Mouse (Mus musculus): ENCODE measurements around the gene Adk. TPM values are rescaled to one million over a fixed set of nuclear protein-coding genes. Genes with fewer than 3 reads are reported as not detected.

The Adk gene
- polyA plus RNA-seq, 1 experiment from 2014 or later = 135 TPM

DNA sequence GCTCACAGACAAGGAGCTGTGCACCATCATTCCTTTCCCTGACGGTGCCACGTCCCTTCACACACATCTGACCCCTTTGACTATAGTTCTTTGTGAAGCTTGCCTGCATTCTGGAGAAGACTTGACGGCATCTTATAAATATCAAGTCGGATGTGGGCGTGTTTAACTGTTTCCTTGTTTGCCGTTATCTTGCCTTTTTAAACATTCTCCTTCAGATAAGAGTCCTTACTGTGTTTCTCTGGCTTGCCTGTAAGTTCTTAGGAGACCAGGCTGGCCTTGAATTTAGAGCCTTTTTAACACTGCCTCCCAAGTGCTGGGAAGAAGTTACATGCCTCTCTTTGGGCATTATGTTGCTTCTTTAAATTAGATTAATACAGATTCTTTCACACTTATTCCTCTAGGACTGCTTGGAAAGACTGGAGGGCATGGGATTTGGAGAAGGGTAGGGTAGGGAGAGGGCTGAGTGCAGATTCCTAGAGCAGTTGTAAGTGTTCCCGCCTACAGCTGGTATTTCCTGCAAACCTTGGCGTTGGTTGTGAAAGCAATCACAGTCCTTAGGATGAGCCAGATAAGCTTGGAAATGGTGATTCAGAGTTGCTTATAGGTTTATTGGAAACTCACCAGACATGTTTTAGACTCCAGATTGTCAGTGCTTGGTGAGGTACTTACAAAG lies 13.3 kb downstream of the Adk start:
- Histone ChIP-seq H3K27me3 (no peaks in the 10 kb centered on the region), H3K9me3 (no peaks in the 10 kb centered on the region), H3K4me1 (no peaks in the 10 kb centered on the region), H3K9ac (no peak overlapping the region), H3K36me3 (no peaks in the 10 kb centered on the region), H3K4me2 (replicated peaks) (no peak overlapping the region), H3K4me3 (no peak overlapping the region), H3K27ac (no peak overlapping the region)
- WGBS = 75% methylated on average over 8 of the region's 8 CpGs
- ATAC-seq (ENCODE audit: insufficient number of reproducible peaks, insufficient read depth, low FRiP score, low TSS enrichment) = no peak

DNA sequence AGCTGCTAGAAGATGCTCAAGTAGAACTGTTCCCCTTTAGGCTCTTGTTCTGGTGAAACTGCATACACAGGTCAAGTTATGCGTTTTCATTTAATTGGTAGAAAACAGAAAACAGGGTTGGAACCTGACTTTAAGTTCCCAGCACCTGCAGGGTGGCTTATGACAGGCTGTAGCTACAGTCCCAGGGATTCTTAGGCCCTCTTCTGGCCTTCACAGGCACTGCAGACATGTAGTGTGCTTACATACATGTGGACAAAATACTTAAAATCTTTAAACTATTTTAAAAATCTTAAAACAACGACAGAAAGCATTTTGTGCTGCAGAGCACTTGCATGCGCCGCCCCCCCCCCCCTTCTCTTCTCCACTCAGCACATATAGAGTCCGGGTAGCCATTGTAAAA lies 17.2 kb downstream of the Adk start:
- H3K9ac ChIP-seq = no peak overlapping the region
- no peaks in the 10 kb centered on the region for H3K9me3 ChIP-seq
- no peaks in the 10 kb centered on the region; the same call in 1 of the 2 replicates for H3K4me1 ChIP-seq
- H3K27ac ChIP-seq = no peak overlapping the region
- H3K27me3 ChIP-seq = no peaks in the 10 kb centered on the region
- 81% methylated on average over 5 of the region's 5 CpGs for WGBS
- H3K4me2 ChIP-seq (replicated peaks) = no peak overlapping the region
- no peak overlapping the region for H3K4me3 ChIP-seq
- no peaks in the 10 kb centered on the region for H3K36me3 ChIP-seq
- no peak for ATAC-seq (ENCODE audit: insufficient number of reproducible peaks, insufficient read depth, low FRiP score, low TSS enrichment)

DNA sequence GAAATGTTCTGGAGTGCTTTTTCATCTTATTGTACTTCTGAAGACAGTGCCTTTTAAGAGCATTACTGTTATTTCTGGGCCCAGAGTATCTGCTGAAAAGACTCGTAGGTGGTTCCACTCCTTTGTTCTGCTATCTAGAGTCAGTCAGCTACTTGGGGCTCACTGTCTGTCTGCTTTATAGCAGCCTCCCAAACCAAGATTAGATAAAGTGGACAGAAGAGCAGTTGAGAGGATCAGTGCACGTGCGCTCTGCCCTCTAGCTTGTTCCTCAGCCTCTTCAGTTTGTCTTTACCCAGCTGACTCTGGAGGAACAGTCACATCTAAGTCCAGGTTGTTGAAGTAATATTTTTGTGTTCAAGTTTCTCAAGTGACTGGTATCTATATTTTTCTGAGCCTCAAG lies 21.6 kb downstream of the Adk start:
- WGBS = 72% methylated on average over 3 of the region's 3 CpGs
- H3K9me3 ChIP-seq = no peaks in the 10 kb centered on the region
- H3K9ac ChIP-seq = no peak overlapping the region
- ATAC-seq (ENCODE audit: insufficient number of reproducible peaks, insufficient read depth, low FRiP score, low TSS enrichment) = no peak
- no peak overlapping the region for H3K4me3 ChIP-seq
- no peaks in the 10 kb centered on the region for H3K27me3 ChIP-seq
- no peak overlapping the region for H3K27ac ChIP-seq
- H3K4me2 ChIP-seq (replicated peaks) = no peak overlapping the region
- H3K4me1 ChIP-seq = peaks cover 7% of the 10 kb centered on the region
- H3K36me3 ChIP-seq = no peaks in the 10 kb centered on the region

DNA sequence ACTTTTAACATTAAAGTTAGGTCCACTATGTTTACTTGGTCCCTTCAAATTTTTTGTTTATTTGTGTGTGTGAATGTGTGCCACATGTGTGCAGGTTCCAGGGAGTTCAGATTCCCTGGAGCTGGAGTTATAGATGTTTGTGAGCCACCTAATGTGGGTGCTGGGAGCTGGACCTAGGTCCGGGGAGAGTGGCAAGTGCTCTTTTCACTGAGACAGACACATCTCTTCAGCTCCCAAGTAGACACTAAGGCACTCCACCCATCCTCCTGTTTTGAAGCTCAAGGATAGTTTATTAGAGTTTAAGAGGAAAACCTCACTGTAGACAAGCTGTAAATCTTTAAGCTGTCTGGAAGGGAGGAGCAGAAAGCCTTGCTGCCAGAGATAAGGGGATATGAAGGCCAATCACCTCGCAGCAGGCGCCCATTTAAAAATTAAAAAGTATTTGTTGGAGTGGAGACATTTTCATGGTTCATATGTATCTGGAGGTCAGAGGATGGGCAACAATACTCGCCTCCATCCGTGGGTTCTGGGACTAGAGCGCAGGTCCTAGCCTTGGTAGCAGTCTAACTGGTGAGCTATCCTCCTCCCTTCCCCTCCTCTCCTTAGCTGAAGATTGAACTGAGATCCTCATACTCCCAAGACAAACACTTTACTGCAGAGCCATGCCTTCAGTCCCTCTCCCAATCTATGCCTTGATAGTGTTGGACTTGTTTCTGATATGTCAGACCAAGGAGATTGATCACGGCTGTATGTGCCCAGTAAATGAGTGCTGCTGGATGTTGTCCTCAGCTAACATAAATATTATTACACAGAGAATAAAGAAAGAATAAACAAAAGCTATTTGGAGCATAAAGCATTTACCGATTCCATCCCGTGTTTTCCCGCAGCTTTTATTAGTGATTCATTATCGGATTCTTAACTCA lies 22.3 kb downstream of the Adk start:
- ATAC-seq (ENCODE audit: insufficient number of reproducible peaks, insufficient read depth, low FRiP score, low TSS enrichment) = no peak
- Histone ChIP-seq H3K27ac (no peak overlapping the region), H3K4me1 (peaks cover 7% of the 10 kb centered on the region), H3K4me3 (0 out of 2 replicates have a peak overlapping the region, but pooled peaks have one; percentile 65), H3K27me3 (no peaks in the 10 kb centered on the region), H3K4me2 (replicated peaks) (peak overlapping the region; percentile 71), H3K36me3 (no peaks in the 10 kb centered on the region), H3K9me3 (no peaks in the 10 kb centered on the region), H3K9ac (no peak overlapping the region)
- 57% methylated on average over 11 of the region's 11 CpGs for WGBS

DNA sequence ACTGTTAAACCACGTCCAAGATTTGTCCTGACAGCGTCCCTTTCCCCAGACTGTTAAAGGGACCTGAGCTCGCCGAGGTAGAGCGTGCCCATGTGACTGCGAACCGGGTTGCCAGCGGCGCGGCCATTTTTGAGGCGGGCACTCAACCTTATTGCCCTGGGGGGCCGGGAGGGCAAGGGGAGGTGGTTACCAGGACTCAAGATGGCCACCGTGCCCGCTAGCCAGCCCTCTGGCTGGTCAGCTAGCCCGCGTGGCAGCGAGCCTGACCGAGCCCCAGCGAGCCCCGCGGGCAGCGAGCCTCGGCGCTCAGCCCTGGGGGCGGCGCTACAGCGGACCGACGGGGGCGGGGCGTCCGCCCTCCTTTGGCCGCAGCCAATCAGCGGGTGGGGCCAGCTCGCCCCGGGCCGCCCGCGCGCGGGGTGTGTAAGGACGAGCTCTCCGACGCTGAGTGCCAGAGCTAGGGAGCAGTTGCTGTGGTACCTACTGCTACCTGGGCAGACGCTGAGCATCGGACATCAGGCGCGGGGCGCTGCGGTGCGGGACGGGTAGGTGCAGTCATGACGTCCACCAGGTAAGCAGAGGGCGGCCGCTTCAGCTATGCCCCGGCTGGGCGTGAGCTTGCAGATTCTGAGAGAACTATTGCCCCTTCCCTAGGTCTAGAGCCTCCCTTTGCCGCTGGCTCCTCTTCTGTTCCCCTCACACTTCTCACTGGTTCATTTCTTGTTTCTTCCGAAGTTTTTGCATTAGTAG lies 23.6 kb downstream of the Adk start:
- no peaks in the 10 kb centered on the region for H3K9me3 ChIP-seq
- H3K4me1 ChIP-seq = peaks cover 7% of the 10 kb centered on the region
- ATAC-seq (ENCODE audit: insufficient number of reproducible peaks, insufficient read depth, low FRiP score, low TSS enrichment) = peak; percentile 98
- H3K27me3 ChIP-seq = no peaks in the 10 kb centered on the region
- under 1% methylated on average over 59 of the region's 59 CpGs for WGBS
- peak overlapping the region; percentile 65 for H3K4me3 ChIP-seq
- peak overlapping the region; percentile 63 for H3K9ac ChIP-seq
- H3K36me3 ChIP-seq = no peaks in the 10 kb centered on the region
- peak overlapping the region; percentile 71 for H3K4me2 ChIP-seq (replicated peaks)
- H3K27ac ChIP-seq = peak overlapping the region; percentile 78

DNA sequence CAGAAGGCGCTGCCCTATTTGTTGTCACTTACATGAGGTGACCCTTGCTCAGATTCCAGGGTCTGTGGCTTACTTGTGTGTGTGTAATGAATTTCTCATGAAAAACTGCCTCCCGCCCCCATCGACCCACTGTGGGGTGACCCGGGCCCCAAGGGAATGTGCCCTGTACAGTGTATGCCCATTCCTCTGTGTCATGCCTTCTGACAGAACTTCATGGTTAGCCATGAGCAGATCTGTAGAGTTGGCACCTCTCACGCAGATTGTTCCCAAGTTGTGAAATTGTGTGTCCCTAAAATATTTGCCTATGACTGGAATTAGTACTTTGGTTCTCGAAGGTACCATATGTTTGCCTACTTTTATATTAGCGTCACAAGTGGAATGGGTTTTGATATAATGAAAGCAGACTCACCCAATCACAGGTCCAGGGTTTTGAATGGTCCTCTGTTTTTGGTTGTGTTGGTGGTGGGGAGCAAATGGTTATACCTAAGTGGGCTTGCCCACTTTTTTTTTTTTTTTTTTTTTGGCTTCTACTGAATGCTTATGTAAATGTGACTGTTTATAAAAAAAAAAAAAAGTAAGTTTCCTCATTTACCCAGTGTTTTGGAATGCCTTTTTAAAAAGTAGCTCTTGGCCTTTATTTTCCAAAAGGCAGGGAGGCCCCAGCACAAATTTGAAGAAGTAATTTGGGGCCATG lies 24.3 kb downstream of the Adk start:
- Histone ChIP-seq H3K27ac (no peak overlapping the region), H3K9ac (peak overlapping the region; percentile 63), H3K9me3 (no peaks in the 10 kb centered on the region), H3K4me1 (peaks cover 7% of the 10 kb centered on the region), H3K4me2 (replicated peaks) (peak overlapping the region; percentile 71), H3K4me3 (peak overlapping the region; percentile 65), H3K36me3 (no peaks in the 10 kb centered on the region), H3K27me3 (no peaks in the 10 kb centered on the region)
- WGBS = 45% methylated on average over 7 of the region's 7 CpGs
- no peak for ATAC-seq (ENCODE audit: insufficient number of reproducible peaks, insufficient read depth, low FRiP score, low TSS enrichment)

DNA sequence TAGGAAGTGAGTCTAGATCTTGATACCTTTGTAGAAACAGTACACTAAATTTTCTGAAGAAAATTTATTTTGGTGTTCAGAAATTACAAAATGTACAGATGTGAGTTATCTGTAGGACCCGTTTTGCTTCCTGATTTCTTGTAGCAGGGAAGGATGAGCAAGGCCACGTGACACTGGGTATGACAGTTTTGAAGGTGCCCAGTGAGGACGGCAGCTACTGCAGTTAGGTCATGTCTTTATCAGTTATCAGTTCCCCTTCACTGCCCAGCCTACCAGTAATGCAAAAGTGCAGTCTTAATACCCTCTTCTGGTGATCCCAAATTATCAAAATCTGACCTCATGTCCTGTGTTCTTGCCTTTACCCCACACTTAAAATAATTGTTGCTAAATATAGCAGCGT lies 25.6 kb downstream of the Adk start:
- no peaks in the 10 kb centered on the region for H3K9me3 ChIP-seq
- H3K27me3 ChIP-seq = no peaks in the 10 kb centered on the region
- no peak for ATAC-seq (ENCODE audit: insufficient number of reproducible peaks, insufficient read depth, low FRiP score, low TSS enrichment)
- H3K27ac ChIP-seq = no peak overlapping the region
- H3K4me3 ChIP-seq = no peak overlapping the region
- WGBS = 74% methylated on average over 4 of the region's 4 CpGs
- no peak overlapping the region for H3K9ac ChIP-seq
- H3K4me1 ChIP-seq = peaks cover 7% of the 10 kb centered on the region
- H3K4me2 ChIP-seq (replicated peaks) = no peak overlapping the region
- no peaks in the 10 kb centered on the region for H3K36me3 ChIP-seq

DNA sequence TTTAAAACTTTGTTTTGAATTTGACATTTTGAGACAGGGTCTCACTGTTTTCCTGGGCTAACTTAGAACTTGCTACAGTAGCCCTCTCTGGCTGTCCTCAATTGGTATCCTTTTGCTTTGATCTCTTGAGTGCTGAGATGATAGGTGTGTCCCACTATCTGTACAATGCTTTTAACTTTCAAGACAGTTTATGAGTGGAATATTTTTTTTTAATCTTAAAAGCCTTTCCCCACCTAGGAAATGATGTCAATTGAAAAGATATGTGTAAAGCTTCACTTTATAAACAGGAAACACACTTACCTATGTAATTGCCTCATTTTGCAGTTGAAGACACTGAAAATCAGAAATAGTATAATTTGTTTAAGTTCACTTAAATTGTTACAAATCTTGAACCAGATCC lies 26.1 kb downstream of the Adk start:
- H3K9ac ChIP-seq = no peak overlapping the region
- no peaks in the 10 kb centered on the region for H3K9me3 ChIP-seq
- H3K4me1 ChIP-seq = peaks cover 7% of the 10 kb centered on the region
- H3K27ac ChIP-seq = no peak overlapping the region
- H3K27me3 ChIP-seq = no peaks in the 10 kb centered on the region
- H3K36me3 ChIP-seq = no peaks in the 10 kb centered on the region
- H3K4me2 ChIP-seq (replicated peaks) = no peak overlapping the region
- no peak overlapping the region for H3K4me3 ChIP-seq
- no peak for ATAC-seq (ENCODE audit: insufficient number of reproducible peaks, insufficient read depth, low FRiP score, low TSS enrichment)

DNA sequence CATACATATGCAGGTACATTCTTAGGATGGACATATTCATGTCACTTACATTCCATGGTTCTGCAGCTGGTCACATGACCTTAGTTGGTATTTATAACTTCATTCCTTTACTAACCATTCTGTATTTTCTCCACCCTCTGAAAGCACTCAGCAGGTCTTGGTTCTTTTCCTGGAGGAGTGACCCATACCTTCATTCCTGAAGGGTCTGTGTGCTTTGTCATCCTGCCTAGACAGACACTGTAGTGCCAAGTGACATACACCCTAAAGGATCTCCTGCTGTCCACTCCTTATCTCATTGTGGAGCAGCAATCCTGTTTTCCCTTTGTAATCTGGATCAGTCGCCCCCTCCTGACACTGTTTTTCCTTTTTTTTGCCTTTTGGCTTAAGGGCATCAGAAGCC lies 30.4 kb downstream of the Adk start:
- no peak for ATAC-seq (ENCODE audit: insufficient number of reproducible peaks, insufficient read depth, low FRiP score, low TSS enrichment)
- 38% methylated on average over 1 of the region's 1 CpGs for WGBS
- Histone ChIP-seq H3K36me3 (no peaks in the 10 kb centered on the region), H3K4me1 (peaks cover 20% of the 10 kb centered on the region), H3K4me2 (replicated peaks) (no peak overlapping the region), H3K9me3 (no peaks in the 10 kb centered on the region), H3K9ac (no peak overlapping the region), H3K27me3 (no peaks in the 10 kb centered on the region), H3K4me3 (no peak overlapping the region), H3K27ac (no peak overlapping the region)

DNA sequence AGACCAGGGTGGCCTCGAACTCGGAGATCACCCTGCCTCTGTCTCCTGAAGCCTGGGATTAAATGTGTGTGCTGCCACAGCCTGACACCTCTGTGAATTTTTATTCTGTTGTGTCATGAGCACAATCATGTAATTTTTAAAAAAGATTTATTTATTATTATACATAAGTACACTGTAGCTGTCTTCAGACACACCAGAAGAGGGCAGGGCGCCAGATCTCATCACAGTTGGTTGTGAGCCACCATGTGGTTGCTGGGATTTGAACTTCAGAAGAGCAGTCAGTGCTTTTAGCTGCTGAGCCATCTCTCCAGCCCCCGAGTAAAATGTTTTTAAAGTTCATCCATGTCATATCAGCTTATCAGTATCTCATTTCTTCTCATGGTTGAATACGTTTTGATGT lies 33.3 kb downstream of the Adk start:
- Histone ChIP-seq H3K9ac (no peak overlapping the region), H3K27ac (peak overlapping the region; percentile 89), H3K9me3 (no peaks in the 10 kb centered on the region), H3K4me2 (replicated peaks) (no peak overlapping the region), H3K4me3 (no peak overlapping the region), H3K36me3 (no peaks in the 10 kb centered on the region), H3K27me3 (no peaks in the 10 kb centered on the region), H3K4me1 (peaks cover 33% of the 10 kb centered on the region)
- no peak for ATAC-seq (ENCODE audit: insufficient number of reproducible peaks, insufficient read depth, low FRiP score, low TSS enrichment)
- WGBS = 69% methylated on average over 5 of the region's 5 CpGs

DNA sequence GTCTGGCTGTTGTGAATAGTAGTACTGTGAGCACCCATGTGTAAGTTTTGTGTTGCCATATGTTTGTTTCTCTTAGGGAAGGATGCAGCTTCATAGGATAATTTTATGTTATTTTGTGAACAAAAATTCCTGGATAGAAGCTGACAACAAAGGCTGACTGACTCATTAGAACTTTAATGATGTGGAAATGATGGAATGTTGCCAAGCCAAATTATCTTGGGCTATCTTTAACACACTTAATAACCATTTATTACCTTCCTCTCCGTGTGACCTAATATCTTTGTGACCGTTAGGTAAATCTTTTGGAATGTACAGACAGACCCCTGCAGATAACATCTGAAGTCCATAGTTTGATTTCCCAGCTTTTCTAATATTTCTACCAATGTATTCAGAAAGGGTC lies 33.7 kb downstream of the Adk start:
- peak overlapping the region; percentile 89 for H3K27ac ChIP-seq
- H3K4me2 ChIP-seq (replicated peaks) = no peak overlapping the region
- H3K9ac ChIP-seq = no peak overlapping the region
- H3K36me3 ChIP-seq = no peaks in the 10 kb centered on the region
- H3K9me3 ChIP-seq = no peaks in the 10 kb centered on the region
- H3K4me1 ChIP-seq = peaks cover 33% of the 10 kb centered on the region
- no peak overlapping the region for H3K4me3 ChIP-seq
- ATAC-seq (ENCODE audit: insufficient number of reproducible peaks, insufficient read depth, low FRiP score, low TSS enrichment) = no peak
- H3K27me3 ChIP-seq = no peaks in the 10 kb centered on the region
- WGBS = 22% methylated on average over 2 of the region's 2 CpGs
